Mouse (Mus musculus) NIH3T3 (cell line): ENCODE measurements around the gene Vmn1r206.
"Not testable (repeated sequence)": the region's sequence is repeated elsewhere in the genome, so short reads cannot be mapped to it uniquely, and the experiment has no call there.

Experiments
- DNase-seq: peaks from one replicate; pipeline ENCODE4 v3.0.0-alpha.2; 2012; ENCODE audit warnings: low read depth

Gene Vmn1r206

GRCm38 (mm10) chr13:22624151-22624550 is at the start of gene Vmn1r206:
Gene Vmn1r206 (minus strand): TSS chr13:22624251.
- DNase-seq = not testable (repeated sequence)

GRCm38 (mm10) chr13:22592900-22593299 is 31.2 kb downstream of the Vmn1r206 start, which contains the start of gene Vmn1r205:
Gene Vmn1r205 (minus strand): TSS chr13:22593000.
- no peak for DNase-seq

GRCm38 (mm10) chr13:22583336-22583735 is 40.7 kb downstream of the Vmn1r206 start:
- not testable (repeated sequence) for DNase-seq

- DNase-seq = not testable (repeated sequence)
Observed at GRCm38 (mm10) chr13:22574911-22575310, 49.1 kb downstream of the Vmn1r206 start.
